Mouse (Mus musculus): ENCODE measurements around the gene Iyd. TPM values are rescaled to one million over a fixed set of nuclear protein-coding genes. Genes with fewer than 3 reads are reported as not detected.

The Iyd gene
- total RNA-seq, 4 experiments from 2014 or later = not detected

DNA sequence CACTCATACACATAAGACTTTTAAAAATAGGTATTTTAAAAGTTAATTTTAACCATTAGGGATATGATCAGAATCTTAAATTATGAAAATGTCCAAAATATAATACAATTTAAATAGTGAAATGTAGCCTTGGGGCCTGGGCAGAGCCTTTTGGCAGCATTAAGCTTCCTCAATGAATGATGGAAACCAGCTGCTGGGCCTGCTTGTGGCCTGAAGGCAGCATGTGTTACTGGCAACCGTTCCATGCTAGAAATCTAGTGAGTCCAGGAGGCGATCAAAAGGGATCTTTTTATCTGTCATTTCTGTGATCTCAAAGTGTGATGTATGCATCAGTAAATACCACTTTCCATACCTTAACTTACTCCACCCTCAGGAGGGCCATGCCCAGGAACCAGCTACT is 9.3 kb downstream of the Iyd start:
- DNase-seq (ENCODE audit: low spot score) = no peak

DNA sequence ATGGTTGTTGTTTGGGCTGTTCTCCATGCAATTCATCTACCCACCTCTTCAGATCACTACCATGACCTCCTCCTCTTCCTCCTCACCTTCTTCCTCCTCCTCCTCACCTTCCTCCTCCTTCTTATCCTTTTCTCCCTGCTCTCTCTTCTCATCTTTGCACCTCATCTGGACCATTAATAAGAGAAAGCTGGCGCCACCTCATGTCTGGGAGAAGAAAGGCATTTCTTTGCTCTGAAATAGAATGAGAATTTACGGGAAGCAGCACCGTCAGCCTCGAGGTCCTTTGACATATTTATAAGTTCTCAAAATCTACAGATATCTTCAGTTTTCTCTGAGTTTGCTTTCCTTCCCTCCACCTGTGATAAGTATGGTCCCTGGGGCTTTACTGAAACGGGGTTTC is 15.1 kb downstream of the Iyd start:
- no peak for DNase-seq (ENCODE audit: low spot score)

DNA sequence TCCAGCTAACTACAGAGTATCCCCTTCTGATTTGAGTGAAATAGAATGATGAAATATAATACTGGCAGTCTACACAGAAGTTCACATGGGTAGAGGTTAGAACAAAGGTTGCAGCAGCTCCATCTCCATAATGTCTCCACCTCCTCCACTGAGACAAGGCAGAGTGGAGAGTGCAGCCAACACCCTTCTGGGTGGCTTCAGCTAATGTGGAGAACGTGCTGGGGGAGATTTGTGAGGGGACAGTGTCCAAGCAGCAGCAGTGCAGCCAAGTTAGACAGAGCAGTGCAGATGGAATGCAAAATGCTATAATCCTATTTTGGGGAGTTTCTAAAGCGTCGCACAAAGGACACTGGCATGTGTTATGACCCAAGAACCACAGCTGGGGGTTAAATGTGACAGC is 16.5 kb downstream of the Iyd start:
- DNase-seq (ENCODE audit: low spot score) = no peak

DNA sequence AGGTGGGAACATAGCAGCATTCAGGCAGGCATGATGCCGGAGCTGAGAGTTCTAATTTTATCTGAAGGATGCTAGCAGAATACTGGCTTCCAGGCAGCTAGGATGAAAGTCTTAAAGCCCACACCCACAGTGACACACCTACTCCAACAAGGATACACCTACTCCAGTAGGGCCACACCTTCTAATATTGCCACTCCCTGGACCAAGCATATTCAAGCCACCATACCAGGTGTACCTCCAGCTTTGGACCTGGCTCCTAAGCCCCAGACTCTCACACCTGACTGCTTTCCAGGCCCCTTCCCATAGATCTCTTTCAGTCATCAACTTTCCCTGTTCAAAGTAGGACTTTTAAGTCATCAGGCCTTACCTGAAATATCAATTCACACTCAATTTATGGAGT is 19.1 kb downstream of the Iyd start:
- no peak for DNase-seq (ENCODE audit: low spot score)

DNA sequence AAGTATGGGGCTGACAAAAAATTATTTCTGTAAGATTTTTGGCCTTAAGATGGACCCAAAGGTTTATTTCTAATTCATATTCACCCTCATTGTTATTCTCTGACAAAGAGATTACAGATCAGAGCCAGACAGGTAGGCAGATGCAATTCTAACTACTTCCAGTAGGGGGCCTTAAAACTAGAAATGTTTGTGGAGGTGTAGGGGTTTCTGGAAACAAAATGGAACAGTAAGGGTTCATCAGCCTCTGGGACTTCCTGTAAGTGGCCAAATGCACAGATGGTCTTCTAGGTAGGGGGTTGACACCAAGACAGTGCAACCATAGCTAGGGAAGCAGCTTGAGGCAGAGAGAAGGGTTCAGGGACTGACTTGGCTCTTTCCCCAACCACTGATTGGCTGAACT is 22.1 kb downstream of the Iyd start:
- no peak for DNase-seq (ENCODE audit: low spot score)

DNA sequence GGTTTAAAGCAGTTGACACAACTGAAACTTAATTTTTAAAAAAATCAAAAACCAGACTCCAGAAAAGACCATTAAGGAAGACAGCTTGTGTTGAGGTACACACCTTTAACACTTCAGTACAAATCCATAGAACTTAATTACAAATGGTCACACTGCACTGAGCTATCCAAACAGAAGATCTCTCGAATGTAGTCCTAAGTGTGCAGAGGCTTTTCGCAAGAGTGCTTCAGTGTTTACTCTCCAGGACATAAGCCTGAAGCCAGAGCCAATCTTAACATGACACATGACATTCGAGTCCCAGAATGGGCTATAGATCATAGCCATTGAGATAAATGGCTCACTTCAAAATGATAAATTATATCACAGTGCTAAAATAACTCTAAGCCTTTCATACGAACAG is 25.1 kb downstream of the Iyd start:
- no peak for DNase-seq (ENCODE audit: low spot score)

DNA sequence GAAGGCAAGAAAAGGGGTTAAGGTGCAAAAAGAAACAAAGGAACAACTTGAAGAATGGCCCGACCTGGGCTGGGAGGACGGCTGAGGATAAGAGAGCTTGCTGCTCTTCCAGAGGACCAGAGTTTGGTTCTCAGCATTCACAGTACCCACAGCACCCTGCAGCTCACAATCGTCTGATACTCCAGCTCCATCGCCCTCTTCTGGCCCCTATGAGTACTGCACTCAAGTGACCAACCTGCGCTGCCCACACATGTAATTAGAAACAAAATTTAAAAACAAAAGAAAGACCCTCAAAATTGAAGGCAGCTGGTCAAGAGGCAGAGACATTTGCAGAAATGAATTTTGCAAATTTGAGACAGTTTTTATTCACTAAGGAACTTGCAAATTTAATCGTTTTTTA is 27.8 kb downstream of the Iyd start:
- no peak for DNase-seq (ENCODE audit: low spot score)

DNA sequence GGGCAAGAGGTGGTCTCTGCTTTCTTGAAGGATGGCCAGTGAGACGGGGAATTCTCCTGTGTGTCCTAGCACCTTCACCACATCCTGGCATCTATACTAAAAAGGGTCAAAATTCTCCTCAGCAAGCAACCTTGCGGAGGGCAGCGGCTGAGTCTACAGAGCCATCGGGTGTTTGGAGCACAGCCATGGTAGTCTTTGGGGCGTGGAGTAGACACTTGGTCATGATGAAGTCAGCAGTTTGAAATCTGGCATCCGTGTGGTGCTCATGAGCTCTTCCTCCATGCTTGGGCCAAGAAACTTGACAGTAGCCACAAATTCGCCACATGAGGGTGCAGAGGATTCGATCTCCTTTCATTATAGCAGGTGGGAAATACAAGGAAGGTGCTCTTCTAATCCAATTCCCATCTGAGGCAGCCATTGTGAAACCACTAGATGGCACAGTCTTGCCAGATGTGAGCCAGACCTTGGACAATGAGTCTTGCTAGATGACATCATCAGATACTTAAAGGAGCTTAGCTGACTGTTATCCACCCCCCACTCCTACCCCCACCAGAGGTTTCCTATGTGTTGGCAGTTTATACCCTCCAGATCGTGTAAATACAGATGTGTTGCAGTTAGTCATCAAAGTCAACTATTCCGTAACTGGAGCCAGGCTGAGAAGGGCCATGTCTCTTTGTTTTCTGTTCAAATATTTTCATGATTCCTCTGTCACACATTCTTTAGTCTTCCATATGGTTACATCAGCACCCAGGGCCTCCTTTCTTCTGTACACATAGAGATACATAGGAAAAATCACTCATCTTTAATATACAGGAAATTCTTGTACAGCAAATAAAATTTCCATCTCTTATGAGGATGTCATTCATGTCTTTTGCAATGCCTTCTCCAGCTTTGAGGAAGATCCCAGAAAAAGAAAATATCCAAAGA is 32.9 kb downstream of the Iyd start:
- DNase-seq (ENCODE audit: low spot score) = peak; percentile 75

DNA sequence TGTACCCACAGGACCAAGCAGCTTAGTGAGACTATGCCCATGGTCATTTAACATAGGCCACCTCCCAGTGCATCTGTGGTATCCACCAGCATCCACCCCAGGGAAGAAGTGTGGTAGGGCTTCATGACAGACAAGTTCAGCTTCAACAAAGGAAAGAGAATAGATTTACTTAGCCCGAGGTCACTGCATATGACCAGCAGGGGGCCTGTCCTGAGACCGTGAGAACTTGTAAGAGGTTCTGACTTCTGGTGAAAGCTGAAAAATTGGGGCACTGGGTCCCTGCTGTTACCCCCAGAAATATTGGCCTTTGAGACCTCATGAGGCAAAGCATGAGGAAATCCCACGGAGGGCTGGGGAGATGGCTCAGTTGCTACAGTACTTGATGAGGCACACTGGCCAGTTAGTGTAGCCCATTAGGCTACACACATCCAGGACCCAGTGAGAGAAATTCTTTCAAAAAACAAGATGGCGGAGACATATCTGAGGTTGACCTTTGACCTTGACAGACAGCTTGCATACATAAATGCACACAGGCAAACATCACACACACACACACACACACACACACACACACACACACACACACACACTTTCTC is 34.0 kb downstream of the Iyd start:
- peak; percentile 49 for DNase-seq (ENCODE audit: low spot score)

DNA sequence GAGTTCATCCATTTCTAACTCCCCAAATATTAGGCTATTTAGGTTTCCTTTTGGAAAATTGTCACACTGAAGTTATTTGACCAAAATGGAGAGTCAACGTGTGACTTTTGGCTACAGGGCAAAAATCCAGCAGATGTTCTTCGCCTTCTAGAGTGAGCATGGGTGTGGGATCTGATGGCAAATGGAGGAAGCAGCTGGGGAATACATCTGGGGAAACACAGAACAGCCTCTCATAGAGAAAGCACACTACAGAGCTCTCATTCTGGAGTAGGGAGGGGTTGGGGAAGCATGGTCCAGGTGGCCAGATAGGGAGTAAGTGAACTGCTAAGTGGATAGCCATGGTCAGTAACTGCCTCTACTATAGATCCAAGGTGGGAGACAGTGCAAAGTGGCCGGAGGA is 50.6 kb downstream of the Iyd start:
- DNase-seq (ENCODE audit: low spot score) = peak; percentile 59

DNA sequence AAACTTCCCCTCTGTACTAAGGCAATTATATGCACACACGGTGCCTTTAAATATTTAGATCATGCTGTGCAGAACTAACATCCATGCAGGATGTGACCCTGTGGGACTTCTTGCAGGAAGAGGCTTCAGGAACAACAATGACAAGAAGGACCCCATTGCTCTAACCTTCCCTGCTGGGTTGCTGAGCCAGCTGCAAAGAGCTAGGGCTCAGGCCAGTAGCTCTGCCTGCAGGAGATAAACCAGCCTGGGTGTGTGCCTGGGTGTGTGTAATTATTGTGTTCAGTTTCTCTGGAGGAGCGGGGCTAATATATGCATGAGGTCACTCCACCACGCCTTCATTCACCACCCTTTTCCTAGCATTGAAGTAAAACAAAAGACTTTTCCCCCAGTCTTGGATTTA is 51.8 kb downstream of the Iyd start:
- DNase-seq (ENCODE audit: low spot score) = peak; percentile 29

DNA sequence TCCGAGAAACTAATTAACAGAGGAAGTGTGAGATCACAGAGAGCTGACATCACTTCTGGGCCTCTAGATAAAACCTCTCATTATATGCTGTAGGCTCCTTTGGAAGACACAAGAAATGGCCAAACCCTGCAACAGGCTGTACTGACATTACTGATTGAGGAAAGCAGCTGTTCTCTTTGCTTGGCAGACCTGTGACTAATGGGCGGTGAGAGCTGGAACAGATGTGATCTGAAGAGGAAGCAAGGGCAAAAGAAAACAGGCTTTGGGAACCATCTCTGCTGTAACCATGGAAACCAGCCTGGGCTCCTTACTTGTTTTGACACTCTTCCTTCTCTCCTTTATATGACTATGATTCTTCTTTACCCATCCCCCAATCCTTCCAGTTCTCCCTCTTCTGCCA is 56.7 kb downstream of the Iyd start:
- peak; percentile 47 for DNase-seq (ENCODE audit: low spot score)

DNA sequence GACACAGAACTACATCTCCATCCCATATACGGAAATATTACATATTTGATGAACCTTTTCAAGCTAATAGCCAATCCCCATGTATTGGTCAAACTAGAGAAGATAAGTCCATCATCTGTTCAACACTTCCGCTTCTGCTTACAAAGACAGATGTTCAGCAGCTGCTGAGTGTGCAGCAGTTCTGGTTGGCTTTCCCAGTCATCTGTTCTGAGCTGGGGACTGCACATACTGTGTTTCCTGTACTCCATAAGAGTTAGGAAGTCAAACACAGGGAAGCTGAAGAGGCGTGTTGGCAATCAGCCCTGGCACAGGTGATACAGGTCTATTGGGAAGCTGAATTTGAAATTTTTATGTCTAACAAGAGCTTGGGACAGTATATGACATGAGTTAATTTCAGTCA is 57.7 kb downstream of the Iyd start:
- DNase-seq (ENCODE audit: low spot score) = no peak

Other genes starting within 250 kb of the Iyd start
- 100 to 1,000 TPM; 108 to 192 (median 161) TPM for gene Ppp1r14c, start 174.2 kb upstream of the Iyd start, total RNA-seq (2022)
- 1 to 10 TPM; 5.9 to 8.6 (median 7.2) TPM for gene Plekhg1, start 200.1 kb downstream of the Iyd start, total RNA-seq (2022)